ENCODE assay signal across 8 mouse cellular contexts in genomic region chr2:72203609-72204008, GRCm38 (mm10).
DNase-seq lines count a peak whose midpoint lies in the region; ATAC-seq lines count a peak whose summit lies in the region.

No protein-coding gene starts in this region.

- peak; percentile 74 for ATAC-seq in common myeloid progenitor, adult 5-6 weeks (replicated peaks; ENCODE audit: low read depth, poor library complexity, severe bottlenecking)

- intact Hi-C loops in left cerebral cortex, postnatal 10 days (cut with DNase I) = no loop called here

- peak; percentile 65 for DNase-seq in T-cell, adult 2 months (ENCODE audit: low spot score)
- DNase-seq in gastrocnemius, postnatal 10 days = peak; percentile 77
- DNase-seq in induced T-regulatory cell, adult 2 months (ENCODE audit: low read depth) = peak; percentile 68
- DNase-seq in left cerebral cortex, postnatal 10 days (ENCODE audit: extremely low spot score in 1 of 2, low spot score in 2 of 2) = peak; percentile 43 to 78
- DNase-seq in mesoderm, embryonic 11.5 days (ENCODE audit: low read depth, low spot score) = peak; percentile 83
- DNase-seq in right cerebral cortex, postnatal 36 days (ENCODE audit: low spot score in 2 of 2) = peak; percentile 36 to 45
- peak; percentile 42 to 70 for DNase-seq in urinary bladder, postnatal 4 days (ENCODE audit: low spot score in 2 of 2)

Comparison
In these comparisons a context has a peak if more than half of its experiments do, and no peak if none do; other contexts are left out.
1. Peak in every context shown above with its lines: DNase-seq and ATAC-seq.